Mouse (Mus musculus): ENCODE measurements around the gene Suclg2.

Gene Suclg2

GRCm38 (mm10) chr6:95469521-95469920, 249.1 kb downstream of the Suclg2 start:
- no peak for DNase-seq (ENCODE audit: low read depth)

GRCm38 (mm10) chr6:95465322-95465721, 253.3 kb downstream of the Suclg2 start:
- no peak for DNase-seq (ENCODE audit: low read depth)

- DNase-seq (ENCODE audit: low read depth): no peak
These were observed 259.2 kb downstream of the Suclg2 start for GRCm38 (mm10) chr6:95459372-95459771.

- no peak for DNase-seq (ENCODE audit: low read depth)
These were observed 272.4 kb downstream of the Suclg2 start for GRCm38 (mm10) chr6:95446151-95446550.

GRCm38 (mm10) chr6:95445036-95445435, 273.6 kb downstream of the Suclg2 start:
- DNase-seq (ENCODE audit: low read depth): no peak

Measured in 416B (cell line).